Mouse (Mus musculus) A20 (cell line): ENCODE data around the gene Tmprss9.
A peak's percentile ranks its signal among the peaks of the same experiment; 100 is the strongest.

ENCODE experiments used
- DNase-seq: peaks from one replicate; pipeline ENCODE4 v3.0.0-alpha.2; 2011; ENCODE audit warnings: low read depth, low spot score

The Tmprss9 gene

GRCm38 (mm10) chr10:80887181-80887580 lies 15.5 kb downstream of the Tmprss9 start:
- DNase-seq, result no peak

GRCm38 (mm10) chr10:80895100-80895499 lies 23.5 kb downstream of the Tmprss9 start:
- DNase-seq, result no peak

- DNase-seq, result no peak
Observed at GRCm38 (mm10) chr10:80895697-80896096, 24.0 kb downstream of the Tmprss9 start.

GRCm38 (mm10) chr10:80896581-80897485 lies 25.2 kb downstream of the Tmprss9 start:
- no peak for DNase-seq

GRCm38 (mm10) chr10:80897861-80898510 lies 26.3 kb downstream of the Tmprss9 start:
- no peak for DNase-seq

GRCm38 (mm10) chr10:80899074-80899473 lies 27.4 kb downstream of the Tmprss9 start:
- no peak for DNase-seq

GRCm38 (mm10) chr10:80899591-80900317 lies 28.1 kb downstream of the Tmprss9 start:
- no peak for DNase-seq

GRCm38 (mm10) chr10:80900318-80901247 lies 28.9 kb downstream of the Tmprss9 start, which contains the start of gene Timm13:
Timm13 (minus strand) TSS chr10:80900969.
- DNase-seq, result peak; percentile 99

GRCm38 (mm10) chr10:80901409-80902272 lies 30.0 kb downstream of the Tmprss9 start:
- DNase-seq, result no peak

- no peak for DNase-seq
Observed at GRCm38 (mm10) chr10:80902273-80902940, 30.8 kb downstream of the Tmprss9 start.

GRCm38 (mm10) chr10:80903282-80903681 lies 31.6 kb downstream of the Tmprss9 start:
- no peak for DNase-seq

GRCm38 (mm10) chr10:80904004-80904693 lies 32.5 kb downstream of the Tmprss9 start:
- DNase-seq, result no peak

- no peak for DNase-seq
Observed at GRCm38 (mm10) chr10:80904709-80905108, 33.1 kb downstream of the Tmprss9 start.

- no peak for DNase-seq
Observed at GRCm38 (mm10) chr10:80909375-80910162, 37.9 kb downstream of the Tmprss9 start.

GRCm38 (mm10) chr10:80911354-80911753 lies 39.7 kb downstream of the Tmprss9 start:
- no peak for DNase-seq

GRCm38 (mm10) chr10:80911891-80912290 lies 40.2 kb downstream of the Tmprss9 start:
- no peak for DNase-seq

GRCm38 (mm10) chr10:80913364-80914011 lies 41.8 kb downstream of the Tmprss9 start:
- DNase-seq, result no peak
